Mouse (Mus musculus) left cerebral cortex, adult 9 months (tissue): ENCODE data around the gene Prr14.
"Not testable (repeated sequence)": the region's sequence is repeated elsewhere in the genome, so short reads cannot be mapped to it uniquely, and the experiment has no call there.

ENCODE experiments used
- DNase-seq, 2 experiments: peaks; one replicate each; pipeline ENCODE4 v3.0.0; 2022; ENCODE audit warnings: low spot score in 2 of 2

The Prr14 gene

DNA sequence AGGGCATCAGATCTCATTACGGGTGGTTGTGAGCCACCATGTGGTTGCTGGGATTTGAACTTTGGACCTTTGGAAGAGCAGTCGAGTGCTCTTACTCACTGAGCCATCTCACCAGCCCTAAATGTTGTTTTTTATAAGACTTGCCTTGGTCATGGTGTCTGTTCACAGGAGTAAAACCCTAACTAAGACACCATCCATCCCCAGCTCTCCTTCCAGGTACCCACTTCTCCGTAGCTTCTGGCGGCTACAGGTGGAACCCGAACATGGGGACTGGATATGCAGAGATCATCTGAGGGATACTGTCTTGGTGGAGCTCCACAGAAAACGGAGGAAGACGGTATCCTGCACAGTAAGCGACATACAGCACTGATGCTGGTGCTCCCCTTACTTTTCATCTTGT lies at the start of gene Prr14:
TSS of gene Prr14 (plus strand) at position 301 of the 400 bp plus-strand sequence.
- not testable (repeated sequence) for DNase-seq

GRCm38 (mm10) chr7:127411418-127411817 lies 48.0 kb upstream of the Prr14 start:
- no peak for DNase-seq

DNA sequence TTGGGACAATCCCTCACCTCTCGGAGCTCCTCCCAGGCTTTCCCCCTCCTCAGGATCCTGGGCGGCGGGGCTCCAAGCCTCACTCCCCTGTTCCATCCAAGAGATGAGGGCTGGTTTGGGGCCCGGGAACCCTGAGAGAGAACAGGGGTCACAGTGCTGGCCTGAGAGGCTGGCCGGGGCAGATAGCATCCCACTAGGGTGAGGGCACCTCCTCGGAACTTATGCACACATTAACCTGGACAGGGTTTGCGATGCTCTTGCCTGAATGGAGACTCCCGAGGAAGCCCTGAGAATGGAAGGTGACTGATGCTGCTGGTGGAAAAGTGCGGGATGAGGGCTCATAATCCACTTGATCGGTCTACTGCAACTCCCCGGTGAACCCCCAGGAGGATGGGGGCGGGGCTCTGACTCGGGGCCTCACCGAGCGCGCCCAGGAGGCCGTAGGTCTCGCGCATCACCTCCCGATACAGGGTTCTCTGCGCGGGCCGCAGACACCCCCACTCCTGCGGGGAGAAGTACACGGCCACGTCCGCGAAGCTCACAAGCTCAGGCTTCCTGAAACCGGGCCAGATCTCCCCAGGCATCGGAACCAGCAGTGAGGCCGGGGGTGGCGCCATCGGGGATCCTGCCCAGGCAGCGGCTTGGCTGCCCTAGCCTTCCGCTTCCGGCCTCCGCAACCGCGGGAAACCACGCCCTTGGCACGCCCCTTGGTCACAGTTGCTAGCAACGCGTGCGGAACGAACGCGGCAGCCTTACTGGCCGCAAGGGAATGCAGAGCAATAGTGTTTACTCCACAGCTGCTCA lies 37.8 kb upstream of the Prr14 start, which contains the start of gene Zfp688:
TSS of gene Zfp688 (minus strand) at position 681 of the 804 bp plus-strand sequence.
- DNase-seq: peak; percentile 66 to 90

- DNase-seq: peak in 1 of 2 experiments; percentile 48
Observed at GRCm38 (mm10) chr7:127422247-127422646, 37.2 kb upstream of the Prr14 start.

DNA sequence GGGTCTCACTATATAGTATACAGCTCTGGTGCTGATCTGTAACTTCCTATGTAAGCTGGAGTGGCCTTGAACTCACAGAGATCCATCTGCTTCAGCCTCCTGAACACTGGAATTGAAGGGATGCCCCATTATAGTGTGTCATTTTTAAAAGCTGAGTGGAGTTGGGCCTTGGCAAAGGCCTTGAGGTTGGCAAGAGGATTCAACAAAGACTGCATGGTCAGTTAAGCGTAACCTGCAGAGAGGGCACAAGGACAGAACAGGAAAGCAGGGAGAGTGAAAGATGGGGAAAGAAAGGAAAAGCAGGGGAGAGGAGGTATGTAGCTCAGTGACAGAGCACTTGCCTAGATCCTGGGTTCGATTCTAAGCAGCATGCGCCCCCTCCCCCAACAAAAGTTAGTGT lies 34.1 kb upstream of the Prr14 start:
- DNase-seq: no peak

DNA sequence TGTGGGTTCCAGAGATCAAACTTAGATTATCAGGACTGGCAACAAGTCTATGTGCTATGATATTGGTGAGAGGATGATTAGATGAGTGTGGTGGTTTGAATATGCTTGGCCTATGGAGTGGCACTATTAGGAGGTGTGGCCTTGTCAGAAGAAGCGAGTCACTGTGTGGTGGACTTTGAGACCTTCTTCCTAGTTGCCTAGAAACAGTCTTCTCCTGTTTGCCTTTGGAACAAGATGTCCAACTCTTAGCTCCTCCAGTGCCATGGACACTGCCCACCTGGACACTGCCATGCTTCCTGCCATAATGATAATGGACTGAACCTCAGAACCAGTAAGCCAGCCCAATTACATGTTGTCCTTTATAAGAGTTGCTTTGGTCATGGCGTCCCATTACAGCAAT lies 33.5 kb upstream of the Prr14 start:
- DNase-seq: no peak

GRCm38 (mm10) chr7:127426354-127426753 lies 33.1 kb upstream of the Prr14 start:
- no peak for DNase-seq

DNA sequence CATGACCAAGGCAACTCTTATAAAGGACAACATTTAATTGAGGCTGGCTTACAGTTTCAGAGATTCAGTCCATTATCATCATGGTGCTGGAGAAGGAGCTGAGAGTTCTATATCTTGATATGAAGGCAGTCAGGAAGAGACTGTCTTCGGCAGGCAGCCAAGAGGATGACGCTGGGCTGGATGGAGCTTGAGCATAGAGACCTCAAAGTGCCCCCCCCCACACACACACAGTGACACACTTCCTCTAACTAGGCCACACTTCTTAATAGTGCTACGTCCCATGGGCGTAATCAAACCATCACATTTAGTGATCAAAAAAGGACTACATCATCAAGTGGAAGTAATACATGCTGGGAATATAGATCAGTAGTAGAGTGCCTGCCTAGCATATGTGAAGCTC lies 24.2 kb upstream of the Prr14 start:
- no peak for DNase-seq

DNA sequence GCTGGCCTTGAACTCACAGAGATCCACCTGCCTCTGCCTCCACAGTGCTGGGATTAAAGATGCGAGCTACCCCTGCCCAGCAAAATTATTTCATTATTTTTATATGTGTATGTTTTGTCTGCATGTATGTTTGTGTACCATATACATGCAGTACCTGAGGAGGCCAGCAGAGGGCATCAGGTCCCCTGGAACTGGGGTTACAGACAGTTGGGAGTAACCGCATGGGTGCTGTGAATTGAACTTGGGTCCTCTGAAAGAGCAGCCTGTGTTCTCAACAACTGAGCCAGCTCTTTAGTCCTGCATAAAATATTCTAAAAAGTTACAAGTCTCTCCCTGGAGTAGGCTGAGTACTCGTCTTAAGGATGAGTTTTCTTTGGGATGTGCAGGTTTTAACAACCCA lies 21.7 kb upstream of the Prr14 start:
- DNase-seq: no peak

DNA sequence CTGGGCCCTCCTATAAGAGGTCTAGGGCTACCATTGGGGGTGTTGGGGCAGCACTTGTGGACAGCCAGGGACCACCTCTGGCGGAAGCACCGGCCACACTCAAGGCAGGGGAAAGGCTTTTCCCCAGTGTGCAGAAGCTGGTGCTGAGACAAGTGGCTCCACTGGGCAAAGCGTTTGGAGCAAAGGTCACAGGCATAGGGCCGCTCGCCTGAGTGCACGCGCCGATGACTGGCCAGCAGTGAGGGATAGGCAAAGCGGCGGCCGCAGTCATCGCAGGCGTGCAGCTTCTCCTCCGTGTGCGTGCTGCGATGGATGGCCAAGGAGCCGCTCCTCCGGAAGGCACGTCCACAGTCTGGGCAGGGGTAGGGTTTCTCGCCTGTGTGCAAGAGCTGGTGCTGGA lies 15.4 kb upstream of the Prr14 start:
- DNase-seq: no peak

GRCm38 (mm10) chr7:127448521-127449300 lies 10.7 kb upstream of the Prr14 start, which contains the start of gene Zfp689:
Zfp689 (minus strand) TSS chr7:127449158.
- peak; percentile 91 to 99 for DNase-seq

GRCm38 (mm10) chr7:127449966-127450365 lies 9.4 kb upstream of the Prr14 start:
- DNase-seq: no peak

DNA sequence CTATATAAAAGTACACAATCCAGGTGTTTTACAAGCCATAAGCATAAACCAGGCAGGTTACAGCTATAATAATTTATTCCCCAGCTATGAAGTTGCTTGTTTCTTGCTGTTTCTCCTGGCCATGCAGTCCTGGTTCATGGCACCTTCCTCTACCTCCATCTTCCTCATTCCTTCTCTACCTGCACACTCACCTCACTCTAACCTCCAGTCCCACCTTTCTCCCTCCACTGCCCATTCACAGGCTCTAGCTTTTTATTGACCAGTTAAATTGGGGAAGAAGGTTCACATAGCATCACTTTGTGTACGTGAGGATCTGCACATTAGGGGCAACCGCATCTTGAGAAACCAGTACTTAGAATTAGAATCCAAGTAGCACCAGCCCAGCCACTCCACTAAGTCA lies 6.4 kb upstream of the Prr14 start:
- DNase-seq: no peak

DNA sequence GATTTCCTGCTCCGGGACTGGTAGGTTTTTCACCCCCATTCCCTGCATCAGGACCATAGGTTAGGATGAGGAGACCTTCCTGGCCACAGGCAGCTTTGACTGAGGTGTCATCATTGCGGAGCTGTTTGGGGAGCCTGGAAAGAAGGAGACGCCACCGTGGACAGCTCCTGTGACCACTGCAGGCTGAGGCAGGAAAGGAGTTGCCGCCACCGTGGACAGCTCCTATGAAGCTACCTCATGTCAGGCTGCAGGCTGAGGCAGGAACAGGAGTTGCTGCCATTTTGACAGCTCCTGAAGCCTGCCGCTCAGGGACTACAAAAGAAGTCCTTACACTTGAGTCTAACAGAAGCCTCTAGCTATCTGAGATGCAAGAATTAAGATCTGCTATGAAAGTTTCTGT lies 4.5 kb upstream of the Prr14 start:
- DNase-seq: no peak

- DNase-seq: not testable (repeated sequence)
Observed at GRCm38 (mm10) chr7:127458371-127459122, 864 bp upstream of the Prr14 start.

DNA sequence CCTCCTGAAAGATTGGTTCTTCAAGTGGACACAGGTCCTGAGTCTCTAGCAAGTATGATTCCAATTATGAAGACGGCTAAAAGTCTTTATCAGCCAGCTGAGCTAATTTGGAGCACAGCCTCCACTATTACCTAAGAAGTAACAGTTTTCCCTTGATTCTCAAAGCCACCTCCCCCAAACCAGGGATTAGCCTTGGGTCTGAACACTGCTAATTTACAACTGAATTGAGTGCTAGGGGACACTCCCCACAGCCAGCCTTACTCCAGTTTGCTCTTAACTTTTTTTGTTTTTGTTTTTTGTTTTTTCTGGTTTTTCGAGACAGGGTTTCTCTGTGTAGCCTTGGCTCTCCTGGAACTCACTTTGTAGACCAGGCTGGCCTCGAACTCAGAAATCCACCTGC lies 5.8 kb downstream of the Prr14 start:
- DNase-seq: no peak

GRCm38 (mm10) chr7:127465670-127466069 lies 6.3 kb downstream of the Prr14 start:
- DNase-seq: not testable (repeated sequence)

- no peak for DNase-seq
Observed at GRCm38 (mm10) chr7:127466606-127467005, 7.2 kb downstream of the Prr14 start.

DNA sequence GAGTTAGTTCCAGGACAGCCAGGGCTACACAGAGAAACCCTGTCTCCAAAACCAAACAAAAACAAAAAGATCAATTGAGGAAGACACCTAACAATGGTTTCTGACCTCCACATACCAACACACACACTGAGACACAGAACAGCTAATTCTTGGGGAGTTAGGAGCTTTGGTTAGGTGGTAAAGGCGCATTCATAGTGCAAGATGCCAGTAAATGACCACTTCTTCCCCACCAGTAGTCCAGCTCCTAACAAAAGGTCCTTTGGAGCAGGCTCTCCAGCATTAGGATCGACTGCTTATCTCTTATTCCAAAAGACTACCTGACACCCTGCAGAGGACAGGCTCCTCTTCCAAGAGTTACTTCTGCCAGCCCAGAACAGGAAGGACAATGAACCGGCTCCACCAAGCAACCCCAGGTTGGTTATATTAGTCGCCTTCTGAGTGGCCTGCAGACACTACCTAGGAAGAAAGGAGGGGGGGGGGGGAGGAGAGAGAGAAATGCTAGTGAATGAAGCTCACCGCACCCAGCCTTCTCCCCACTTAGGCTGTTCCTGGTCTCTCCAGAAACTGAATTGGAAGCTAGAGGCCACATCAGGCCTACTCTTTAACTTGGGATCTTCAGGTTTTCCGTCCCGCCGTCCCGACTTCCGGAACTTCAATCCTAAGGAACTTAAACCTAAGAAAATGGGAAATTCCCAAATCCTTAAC lies 10.8 kb downstream of the Prr14 start:
- no peak for DNase-seq

DNA sequence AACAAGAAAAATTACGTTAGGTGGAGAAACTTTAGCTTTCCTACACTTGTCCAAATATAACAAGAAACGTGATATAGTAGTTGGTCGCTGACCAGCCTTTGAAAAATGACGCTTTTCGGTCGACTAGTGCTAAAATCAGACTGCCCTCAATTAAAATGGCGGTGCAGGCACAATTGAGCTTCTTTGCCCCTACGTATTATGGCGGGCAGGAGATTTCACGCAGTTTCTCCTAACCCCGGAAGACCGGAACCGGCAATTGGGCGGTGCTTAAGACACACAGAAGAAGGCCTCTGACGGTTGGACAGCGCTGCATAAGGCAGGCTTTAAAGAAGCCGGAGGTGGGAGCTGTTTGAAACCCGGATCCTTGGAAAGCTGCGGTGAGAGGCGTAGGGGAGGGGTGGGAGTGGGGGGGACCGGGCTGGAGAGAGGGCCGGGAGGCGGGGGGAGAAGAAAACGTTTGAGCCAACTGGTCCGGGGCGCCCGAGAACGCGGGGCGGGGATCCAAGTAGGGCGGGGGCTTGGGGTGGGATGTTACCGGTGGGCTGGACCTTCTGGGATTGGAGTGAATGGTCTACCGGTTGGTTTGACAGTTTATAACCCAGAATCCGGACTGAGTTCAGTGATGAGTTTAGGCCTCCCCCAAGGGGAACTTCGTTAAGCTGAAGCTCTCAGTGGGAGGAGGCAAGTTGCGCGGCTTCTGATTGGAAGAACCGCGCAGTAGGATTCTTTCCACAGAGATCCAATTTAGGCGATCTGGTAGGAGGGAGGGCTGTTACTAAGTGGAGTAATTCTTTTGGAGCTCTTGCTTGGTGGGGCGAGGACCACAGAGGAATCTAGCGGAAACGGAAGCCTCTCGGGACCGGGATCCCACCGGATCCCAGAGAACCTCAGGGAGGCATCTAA lies 11.6 kb downstream of the Prr14 start:
- peak; percentile 94 to 96 for DNase-seq
